Mouse (Mus musculus) cerebellum, adult 18-20 months (tissue): Measurements from ENCODE around the gene A930009A15Rik.
A peak's percentile ranks its signal among the peaks of the same experiment; 100 is the strongest.

Source experiments
- DNase-seq, 2 experiments: peaks; one replicate each; pipeline ENCODE4 v3.0.0; 2021

A930009A15Rik gene

DNA sequence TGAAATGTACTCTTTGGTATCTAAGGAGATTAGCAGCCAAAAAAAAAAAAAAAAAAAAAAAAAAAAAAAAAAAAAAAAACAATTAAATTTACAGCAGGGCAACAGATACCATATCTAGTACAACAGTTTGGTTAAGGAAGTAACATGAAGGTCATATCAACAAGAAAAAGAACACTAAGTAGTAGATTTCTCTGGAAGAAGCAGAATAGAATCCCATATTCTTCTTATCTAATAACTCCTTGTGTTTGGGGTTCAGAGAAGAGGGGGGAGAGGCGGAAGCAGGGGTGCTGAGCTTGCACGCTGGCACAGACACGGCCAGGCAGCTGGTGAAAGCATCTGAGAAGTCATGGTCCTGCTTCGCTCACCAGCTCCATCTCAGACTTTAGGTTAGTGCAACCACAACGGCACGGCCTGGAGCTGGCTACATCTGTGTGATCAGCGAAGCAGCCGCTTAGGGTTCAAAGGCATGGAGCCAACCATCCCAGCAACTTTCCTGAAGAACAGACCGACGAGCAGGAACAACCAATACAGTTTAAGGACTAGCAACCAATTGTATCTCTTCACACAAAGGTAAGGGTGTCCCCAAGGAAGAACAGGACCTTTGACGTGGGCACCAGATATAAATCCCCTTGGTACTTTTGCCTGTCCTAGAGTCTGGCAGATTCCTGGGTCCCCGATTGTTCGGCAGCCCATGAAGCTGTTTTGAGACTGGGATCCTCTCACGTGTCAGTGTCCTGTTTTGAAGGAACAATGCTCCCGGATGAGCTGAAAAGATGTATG lies at the start of gene A930009A15Rik:
TSS of gene A930009A15Rik (plus strand) at position 275 of the 780 bp plus-strand sequence.
- DNase-seq: no peak

- DNase-seq: no peak
These were observed 49.3 kb upstream of the A930009A15Rik start for GRCm38 (mm10) chr10:115520200-115521080.

- no peak for DNase-seq
These were observed 48.7 kb upstream of the A930009A15Rik start for GRCm38 (mm10) chr10:115521081-115521451.

GRCm38 (mm10) chr10:115528892-115529291 lies 40.9 kb upstream of the A930009A15Rik start:
- no peak for DNase-seq

DNA sequence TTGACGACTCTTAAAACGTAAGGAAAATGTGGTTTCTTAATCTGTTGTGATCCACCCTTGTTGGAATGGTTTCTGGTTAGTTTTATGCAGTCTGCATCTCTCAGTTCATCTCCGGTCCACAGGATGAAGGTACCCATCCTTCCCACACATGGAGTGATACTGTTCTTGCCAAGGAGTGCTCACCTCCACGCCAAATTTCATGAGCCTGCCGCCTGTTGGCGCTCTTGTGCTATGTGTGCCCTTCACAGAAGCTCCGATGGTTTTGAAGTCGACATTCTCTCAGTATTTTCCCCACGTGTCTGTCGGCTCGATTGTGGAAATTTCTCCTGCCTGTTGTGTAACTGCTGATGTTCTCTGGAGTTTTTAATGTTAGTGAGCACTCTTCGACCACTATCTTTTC lies 40.0 kb upstream of the A930009A15Rik start:
- DNase-seq: peak; percentile 32 to 37

DNA sequence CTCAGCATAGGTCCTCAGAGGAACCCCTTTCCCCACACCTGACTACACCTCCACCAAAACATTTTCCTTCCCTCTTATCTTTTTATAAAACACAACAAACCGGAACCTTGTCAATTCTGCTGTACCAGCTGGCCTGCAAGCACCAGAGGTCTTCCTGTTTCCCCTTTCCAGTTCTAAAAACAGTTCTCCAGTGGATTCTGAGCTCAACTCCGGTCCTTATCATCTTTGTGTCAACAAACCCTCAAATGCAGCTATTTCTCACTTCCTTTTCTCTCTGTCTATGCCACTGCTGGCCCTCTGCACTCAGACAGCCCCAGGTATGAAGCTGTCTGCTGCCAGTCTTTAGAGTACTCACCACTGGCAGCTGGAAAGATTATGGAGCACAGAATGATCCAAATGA lies 39.0 kb upstream of the A930009A15Rik start:
- DNase-seq: no peak

GRCm38 (mm10) chr10:115542917-115543316 lies 26.9 kb upstream of the A930009A15Rik start:
- no peak for DNase-seq

- DNase-seq: peak; percentile 13 to 35
These were observed 19.5 kb upstream of the A930009A15Rik start for GRCm38 (mm10) chr10:115550253-115550652.

GRCm38 (mm10) chr10:115551069-115551468 lies 18.7 kb upstream of the A930009A15Rik start:
- no peak for DNase-seq

- DNase-seq: no peak
These were observed 16.3 kb upstream of the A930009A15Rik start for GRCm38 (mm10) chr10:115553352-115554113.

DNA sequence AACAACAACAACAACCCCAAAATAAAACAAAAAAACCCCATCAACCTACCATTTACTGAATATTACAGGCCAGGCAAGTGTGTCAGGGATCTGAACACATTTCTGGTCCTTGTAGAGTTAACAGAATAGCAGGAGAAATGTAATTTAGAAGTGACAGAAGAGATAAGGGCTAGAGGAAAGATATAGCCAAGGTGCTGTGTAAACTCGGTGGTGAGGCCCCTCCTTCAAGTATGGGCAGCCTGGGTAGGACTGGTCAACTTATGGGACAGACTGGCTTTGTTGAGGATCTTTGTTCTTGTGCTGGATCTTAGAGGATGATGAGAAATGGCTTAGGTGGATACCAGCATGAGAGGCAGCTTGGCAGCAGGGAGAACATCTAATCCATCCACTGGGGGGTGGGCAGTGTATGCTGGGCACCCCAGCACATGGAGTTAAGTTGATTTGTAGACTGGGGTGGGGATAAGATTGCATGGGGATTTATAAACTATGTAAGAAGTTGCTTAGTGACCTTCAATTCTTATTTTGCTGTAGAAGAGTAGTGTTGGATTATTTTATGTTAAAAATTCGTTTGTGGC lies 14.5 kb upstream of the A930009A15Rik start:
- no peak for DNase-seq

- DNase-seq: no peak
These were observed 13.0 kb upstream of the A930009A15Rik start for GRCm38 (mm10) chr10:115556738-115557242.

DNA sequence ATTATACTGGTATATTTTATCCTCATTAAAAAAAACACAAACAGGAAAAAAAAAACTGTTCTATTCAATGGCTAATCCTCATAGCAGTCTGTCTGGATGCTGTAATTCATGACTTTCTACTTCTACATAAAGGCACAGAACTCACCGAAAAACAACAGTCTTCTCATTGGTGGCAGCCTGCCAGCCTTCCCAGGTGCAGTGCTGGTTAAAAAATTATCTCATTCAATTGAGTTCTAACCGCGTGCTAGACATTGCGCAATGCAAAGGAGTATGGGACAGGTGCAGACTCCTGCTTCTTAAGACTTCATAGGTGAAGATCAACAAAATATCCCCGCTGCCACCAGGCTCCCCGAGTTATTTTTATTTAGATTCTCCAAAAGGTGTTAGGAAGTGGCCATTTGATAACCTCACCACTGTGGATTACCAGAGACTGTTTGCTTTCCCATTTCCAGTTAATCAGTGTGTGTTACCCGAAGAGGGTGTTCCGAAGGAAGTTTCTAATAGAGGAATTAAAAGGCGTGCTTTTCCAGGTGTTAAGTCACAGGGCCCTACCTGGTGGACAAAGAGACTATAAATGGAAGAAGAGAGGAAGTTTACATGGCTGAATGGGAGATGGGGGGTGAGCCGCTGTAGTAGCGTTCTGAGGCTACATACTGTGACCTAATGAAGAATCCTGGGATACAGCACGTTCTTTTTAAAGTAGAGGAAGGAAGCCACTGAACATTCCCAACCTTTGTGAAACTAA lies 8.5 kb upstream of the A930009A15Rik start:
- peak; percentile 63 to 68 for DNase-seq

DNA sequence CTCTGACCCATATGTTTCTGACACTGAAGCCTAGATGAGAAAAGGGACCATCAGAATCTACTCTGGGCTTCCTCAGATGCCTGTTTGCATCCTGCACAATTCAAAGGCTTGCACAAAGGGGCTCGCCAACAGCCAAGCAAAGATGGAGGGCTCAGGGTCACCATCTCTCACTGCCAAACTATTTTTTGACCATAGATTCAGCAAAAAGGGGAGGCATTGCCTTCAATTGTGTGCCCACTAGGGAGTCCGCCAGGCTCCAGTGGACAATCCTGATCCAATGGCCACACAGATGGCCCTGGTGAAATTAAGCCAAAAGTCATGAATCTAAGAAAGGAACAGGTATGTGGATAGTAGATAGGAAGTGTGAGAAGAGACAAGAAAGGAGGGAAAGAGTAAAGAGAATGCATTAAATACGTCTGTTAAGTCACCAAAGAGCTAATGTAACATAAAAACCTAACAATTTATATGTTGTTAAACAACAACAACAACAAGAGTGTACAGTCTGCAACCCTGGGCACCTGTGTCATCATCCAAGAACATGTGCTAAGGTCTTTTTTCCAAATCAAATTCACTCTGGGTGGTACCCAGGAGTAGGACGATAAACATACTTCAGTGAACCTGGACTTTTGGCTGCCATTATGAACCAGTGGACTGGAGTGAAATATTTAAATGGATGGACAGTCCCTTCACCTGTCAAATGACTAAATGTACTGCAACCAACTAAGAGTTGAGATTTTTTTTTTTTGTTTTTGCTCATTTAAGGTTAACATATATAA lies 6.7 kb upstream of the A930009A15Rik start:
- DNase-seq: peak; percentile 52 to 68

DNA sequence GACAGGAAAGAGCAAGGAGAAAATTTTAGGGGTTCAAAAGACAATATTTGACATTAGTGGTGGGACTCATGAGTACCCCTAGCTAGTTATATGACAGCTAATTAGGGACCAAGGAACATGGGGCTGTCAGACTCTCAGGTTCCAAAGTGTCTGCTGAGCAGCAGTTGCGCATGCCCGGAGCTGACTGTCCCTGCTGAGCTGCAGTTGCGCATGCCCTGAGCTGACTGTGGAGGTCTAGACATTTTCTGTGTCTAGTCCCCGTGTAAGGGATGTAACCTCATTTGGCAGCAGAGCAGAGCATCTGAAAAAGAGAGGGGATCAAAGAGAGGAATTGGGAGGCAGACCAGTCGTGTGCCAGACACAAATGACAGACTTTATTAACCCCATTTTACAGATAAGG lies 5.8 kb upstream of the A930009A15Rik start:
- DNase-seq: no peak

DNA sequence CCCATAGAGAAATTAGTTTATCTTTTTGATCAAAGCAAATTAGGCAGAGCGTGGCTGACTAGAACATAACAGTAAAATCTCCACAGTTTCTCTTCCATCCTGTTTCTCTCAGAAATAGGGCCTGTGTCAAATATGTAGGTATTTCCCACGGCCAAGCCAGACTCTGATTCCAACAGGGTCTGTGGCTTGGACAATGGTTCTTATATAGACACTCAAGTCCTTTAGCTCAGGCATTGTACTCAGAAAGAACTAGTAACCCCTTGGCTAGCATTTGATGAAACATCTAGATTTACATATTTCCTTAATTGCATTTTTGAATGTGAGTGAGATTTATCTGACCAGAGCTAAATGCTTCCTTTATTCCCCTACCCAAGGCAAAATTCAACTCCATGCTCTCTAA lies 791 bp downstream of the A930009A15Rik start:
- DNase-seq: no peak

GRCm38 (mm10) chr10:115571317-115571716 lies 1.5 kb downstream of the A930009A15Rik start:
- DNase-seq: no peak

DNA sequence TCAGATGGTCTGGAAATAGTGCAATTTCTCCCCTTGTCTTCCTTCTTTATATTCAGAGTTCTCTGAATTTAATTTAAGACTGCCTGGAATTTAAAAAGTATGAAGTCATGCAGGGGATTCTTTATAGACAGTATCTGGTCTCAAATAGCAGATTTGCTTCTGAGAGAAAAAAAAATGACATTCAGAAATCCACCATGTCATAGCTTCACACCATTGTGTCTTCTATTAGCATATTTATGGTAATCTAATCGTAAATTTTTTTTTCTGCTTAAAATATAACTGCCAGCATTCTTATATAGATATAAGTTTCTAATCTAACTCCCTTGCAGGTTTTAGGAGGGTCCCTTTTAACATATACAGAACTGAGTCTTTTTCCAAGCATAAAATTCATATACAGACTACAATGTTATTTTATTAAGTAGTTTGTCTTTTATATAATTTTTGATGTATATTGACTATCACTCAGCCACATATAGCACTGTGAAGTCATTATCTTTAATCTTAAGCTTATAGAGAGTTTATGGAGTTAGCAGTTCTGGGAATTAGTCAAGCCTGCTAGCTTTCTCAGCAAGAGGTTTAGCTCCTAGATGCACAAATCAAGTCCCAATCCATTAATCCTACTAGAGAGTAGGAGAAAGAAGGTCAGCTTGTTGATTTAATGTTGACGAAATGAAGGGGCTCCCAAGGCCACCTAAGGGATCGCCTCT lies 2.1 kb downstream of the A930009A15Rik start:
- no peak for DNase-seq

DNA sequence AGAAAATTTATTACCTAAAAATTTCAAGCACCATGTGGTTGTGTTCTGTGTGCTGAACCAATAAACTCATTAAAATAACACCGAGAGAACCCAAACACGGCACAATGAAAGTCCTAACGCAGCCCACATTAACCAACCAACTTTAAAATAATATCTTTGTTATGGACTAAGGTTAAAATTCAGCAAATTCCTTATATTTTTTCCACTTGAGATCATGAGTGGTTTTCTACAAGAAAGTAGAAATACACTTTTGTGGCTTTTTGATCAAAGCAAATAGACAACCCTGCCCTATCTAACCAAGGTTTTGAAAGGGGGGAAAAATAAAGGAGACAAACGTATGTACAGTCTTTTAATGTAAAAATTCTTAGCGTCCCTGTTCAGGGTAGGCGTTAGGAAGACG lies 9.3 kb downstream of the A930009A15Rik start:
- no peak for DNase-seq

DNA sequence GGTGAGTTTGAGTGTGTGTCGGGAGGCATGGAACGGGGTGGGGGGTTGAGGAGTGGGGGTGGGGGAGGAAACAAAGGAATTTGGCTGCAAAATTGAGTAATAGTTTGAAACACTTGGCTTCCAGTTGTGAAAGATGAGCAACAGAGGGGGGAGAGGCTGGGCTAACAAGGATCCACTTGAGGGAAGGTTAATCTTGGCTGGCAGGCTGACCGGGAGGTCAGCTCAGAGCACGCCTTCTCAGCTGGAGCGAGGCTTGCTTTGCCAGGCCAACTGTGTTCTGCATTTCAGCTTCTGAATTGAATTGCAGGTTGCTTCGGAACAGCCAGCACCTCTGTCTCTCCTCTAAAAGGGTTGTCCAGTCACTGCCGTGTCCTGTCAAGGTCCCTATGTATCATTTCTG lies 9.7 kb downstream of the A930009A15Rik start:
- DNase-seq: no peak
